ENCODE assay signal across 8 mouse cellular contexts in the genomic region with DNA sequence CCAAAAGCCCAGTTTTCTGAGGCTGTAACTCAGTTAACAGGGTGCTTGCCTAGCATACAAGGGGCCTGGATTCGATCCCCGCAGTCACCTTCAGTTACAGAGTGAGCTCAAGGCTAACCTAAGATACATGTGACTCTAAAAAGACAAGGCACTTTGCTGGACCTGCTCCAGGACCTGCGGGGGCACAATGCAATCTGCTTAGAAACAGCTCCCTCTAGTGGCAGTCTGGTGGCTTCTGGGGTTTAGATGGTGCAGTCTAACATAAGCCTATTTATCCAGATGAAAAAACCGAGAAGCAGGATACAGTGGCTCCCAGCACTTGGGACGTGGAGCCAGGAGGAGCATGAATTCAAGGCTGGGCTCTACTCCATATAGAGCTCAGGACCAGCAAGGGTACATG. TPM values are rescaled to one million over a fixed set of nuclear protein-coding genes. Genes with fewer than 3 reads are reported as not detected.
DNase-seq lines count a peak whose midpoint lies in the region; ATAC-seq and TF ChIP-seq lines count a peak whose summit lies in the region.

No protein-coding gene starts in this region.

- TF ChIP-seq CTCF in Patski (IDR thresholded peaks at IDR 0.05) = no peak

- no peaks in the 10 kb centered on the region for H3K9me3 ChIP-seq in hindbrain, embryonic 13.5 days

- 36% methylated on average over 5 of the region's 5 CpGs for WGBS in hindbrain, embryonic 13.5 days

- CTCF ChIA-PET in Patski (lab: Charles Lee) = interaction anchor here (0.6 to 2.9 kb wide), 15 partner anchors 9 to 73 kb away, joined by 3 to 53 read pairs (median 4); partner anchors contain the start of genes Acot8, Snx21, Tnnc2 and Zswim3

- in situ Hi-C loops in Patski (cut with MboI; ENCODE audit: low pct_unique_long_range_greater_than_20kb) = no loop called here

- no peak overlapping the region for H3K4me3 ChIP-seq in hindbrain, embryonic 13.5 days

- H3K36me3 ChIP-seq in hindbrain, embryonic 13.5 days = peaks cover 82% of the 10 kb centered on the region

- no peaks in the 10 kb centered on the region for H3K4me1 ChIP-seq in hindbrain, embryonic 13.5 days (replicated peaks)

- POLR2A ChIA-PET in Patski (lab: Charles Lee) = interaction anchor here (0.6 to 1.1 kb wide), 2 partner anchors 11 to 24 kb away, joined by 3 to 5 read pairs; no protein-coding TSS in a partner anchor

- no peak overlapping the region for H3K9ac ChIP-seq in hindbrain, embryonic 13.5 days

- H3K27me3 ChIP-seq in Patski = no peaks in the 10 kb centered on the region
- no peaks in the 10 kb centered on the region for H3K27me3 ChIP-seq in hindbrain, embryonic 13.5 days

- DNase-seq in Patski (ENCODE audit: low read depth, low spot score) = peak; percentile 58
- peak; percentile 83 for DNase-seq in cerebellum, adult 8-10 months
- DNase-seq in frontal cortex, adult 2 months (ENCODE audit: extremely low spot score in 1 of 2, low spot score in 1 of 2) = peak; percentile 65 to 96
- peak; percentile 63 to 84 for DNase-seq in layer of hippocampus, postnatal 25 days (ENCODE audit: extremely low spot score in 1 of 2, low spot score in 1 of 2)
- peak; percentile 95 for DNase-seq in lung, postnatal 36 days
- DNase-seq in right cerebral cortex, adult 2 months (ENCODE audit: low spot score in 2 of 2) = peak; percentile 87 to 89
- no peak for DNase-seq in yolk sac, embryonic 10.5 days (ENCODE audit: low spot score)

- H3K27ac ChIP-seq in hindbrain, embryonic 13.5 days = no peak overlapping the region

- H3K4me2 ChIP-seq in hindbrain, embryonic 13.5 days = no peak overlapping the region

- ATAC-seq in Patski = no peak
- peak; percentile 64; the same call in 1 of the 2 replicates for ATAC-seq in hindbrain, embryonic 13.5 days (ENCODE audit: low FRiP score)

RNA-seq across cellular contexts. Expression of gene Snx21, which starts 8.7 kb away (rescaled TPM):
- 50.3 TPM for polyA plus RNA-seq in Patski (2021)
- polyA plus RNA-seq in frontal cortex, adult 2 months (2012; rRNA removed) = 59.9 and 60.9 TPM in 2 replicates
- polyA plus RNA-seq in hindbrain, embryonic 13.5 days (2015; fragmentation: Nextera tagmentation; extraction: Ambion mirVana) = 21.0 and 22.4 TPM in 2 replicates
- total RNA-seq in layer of hippocampus, postnatal 25 days (2021) = 10 to 100 TPM; 38.0 to 45.8 TPM

RNA-seq across cellular contexts. Expression of gene Acot8, which starts 10.4 kb away (rescaled TPM):
- polyA plus RNA-seq in Patski (2021) = 23.3 TPM
- 29.4 and 35.0 TPM in 2 replicates for polyA plus RNA-seq in frontal cortex, adult 2 months (2012; rRNA removed)
- 19.4 and 19.8 TPM in 2 replicates for polyA plus RNA-seq in hindbrain, embryonic 13.5 days (2015; fragmentation: Nextera tagmentation; extraction: Ambion mirVana)
- 10 to 100 TPM; 24.3 to 25.4 TPM for total RNA-seq in layer of hippocampus, postnatal 25 days (2021)

RNA-seq across cellular contexts. Expression of gene Zswim3, which starts 10.6 kb away (rescaled TPM):
- polyA plus RNA-seq in Patski (2021) = 6.8 TPM
- polyA plus RNA-seq in frontal cortex, adult 2 months (2012; rRNA removed) = 7.7 and 7.9 TPM in 2 replicates
- 13.7 and 14.6 TPM in 2 replicates for polyA plus RNA-seq in hindbrain, embryonic 13.5 days (2015; fragmentation: Nextera tagmentation; extraction: Ambion mirVana)
- total RNA-seq in layer of hippocampus, postnatal 25 days (2021) = 1 to 10 TPM; 7.8 to 9.3 TPM

RNA-seq across cellular contexts. Expression of gene Tnnc2, which starts 14.5 kb away (rescaled TPM):
- polyA plus RNA-seq in Patski (2021) = 0.18 TPM
- polyA plus RNA-seq in frontal cortex, adult 2 months (2012; rRNA removed) = 0.96 and 3.9 TPM in 2 replicates
- polyA plus RNA-seq in hindbrain, embryonic 13.5 days (2015; fragmentation: Nextera tagmentation; extraction: Ambion mirVana) = 1.3 and 3.9 TPM in 2 replicates
- not detected for total RNA-seq in layer of hippocampus, postnatal 25 days (2021)

RNA-seq across cellular contexts. Expression of gene Ube2c, which starts 24.6 kb away (rescaled TPM):
- 106 TPM for polyA plus RNA-seq in Patski (2021)
- polyA plus RNA-seq in frontal cortex, adult 2 months (2012; rRNA removed) = 2.0 and 2.8 TPM in 2 replicates
- polyA plus RNA-seq in hindbrain, embryonic 13.5 days (2015; fragmentation: Nextera tagmentation; extraction: Ambion mirVana) = 97.2 and 108 TPM in 2 replicates
- total RNA-seq in layer of hippocampus, postnatal 25 days (2021) = 1 to 10 TPM in 1 of 2 experiments, not detected in 1; 1.2 TPM
